Mouse (Mus musculus): ENCODE measurements around the gene Pcp4. TPM values are rescaled to one million over a fixed set of nuclear protein-coding genes. Genes with fewer than 3 reads are reported as not detected.

Gene Pcp4
- polyA plus RNA-seq, 1 experiment from 2014 or later: 136 TPM

GRCm38 (mm10) chr16:96491530-96491929 is 24.1 kb downstream of the Pcp4 start:
- Histone ChIP-seq H3K4me2 (no peak overlapping the region), H3K27me3 (no peaks in the 10 kb centered on the region), H3K27ac (replicated peaks) (no peak overlapping the region), H3K4me1 (replicated peaks) (no peaks in the 10 kb centered on the region), H3K36me3 (no peaks in the 10 kb centered on the region), H3K9me3 (no peaks in the 10 kb centered on the region), H3K9ac (no peak overlapping the region), H3K4me3 (no peak overlapping the region)
- 79% methylated on average over 3 of the region's 3 CpGs for WGBS
- ATAC-seq (ENCODE audit: low read depth): no peak

- WGBS: 80% methylated on average over 6 of the region's 6 CpGs
- Histone ChIP-seq H3K9ac (no peak overlapping the region), H3K4me3 (no peak overlapping the region), H3K4me1 (replicated peaks) (peaks cover 7% of the 10 kb centered on the region; the same call in 1 of the 2 replicates), H3K27ac (replicated peaks) (no peak overlapping the region), H3K27me3 (no peaks in the 10 kb centered on the region), H3K9me3 (no peaks in the 10 kb centered on the region), H3K36me3 (no peaks in the 10 kb centered on the region), H3K4me2 (no peak overlapping the region)
- ATAC-seq (ENCODE audit: low read depth): no peak
Measured at GRCm38 (mm10) chr16:96494079-96494478, 26.7 kb downstream of the Pcp4 start.

GRCm38 (mm10) chr16:96498951-96499350 is 31.5 kb downstream of the Pcp4 start:
- H3K9ac ChIP-seq: no peak overlapping the region
- ATAC-seq (ENCODE audit: low read depth): no peak
- 63% methylated on average over 7 of the region's 7 CpGs for WGBS
- no peaks in the 10 kb centered on the region for H3K9me3 ChIP-seq
- H3K27me3 ChIP-seq: no peaks in the 10 kb centered on the region
- H3K4me1 ChIP-seq (replicated peaks): peaks cover 11% of the 10 kb centered on the region; the same call in 1 of the 2 replicates
- no peak overlapping the region for H3K4me3 ChIP-seq
- H3K4me2 ChIP-seq: no peak overlapping the region
- H3K27ac ChIP-seq (replicated peaks): no peak overlapping the region; the same call in 1 of the 2 replicates
- H3K36me3 ChIP-seq: no peaks in the 10 kb centered on the region

- Histone ChIP-seq H3K36me3 (no peaks in the 10 kb centered on the region), H3K27ac (replicated peaks) (no peak overlapping the region), H3K4me1 (replicated peaks) (peaks cover 11% of the 10 kb centered on the region; the same call in 1 of the 2 replicates), H3K9ac (no peak overlapping the region), H3K27me3 (no peaks in the 10 kb centered on the region), H3K9me3 (no peaks in the 10 kb centered on the region), H3K4me2 (no peak overlapping the region), H3K4me3 (no peak overlapping the region)
- ATAC-seq (ENCODE audit: low read depth): no peak
- 82% methylated on average over 6 of the region's 6 CpGs for WGBS
Measured at GRCm38 (mm10) chr16:96501241-96501640, 33.8 kb downstream of the Pcp4 start.

- Histone ChIP-seq H3K4me1 (replicated peaks) (peaks cover 6% of the 10 kb centered on the region; the same call in 1 of the 2 replicates), H3K9ac (no peak overlapping the region), H3K9me3 (no peaks in the 10 kb centered on the region), H3K36me3 (no peaks in the 10 kb centered on the region), H3K4me2 (no peak overlapping the region), H3K27ac (replicated peaks) (no peak overlapping the region), H3K4me3 (no peak overlapping the region), H3K27me3 (no peaks in the 10 kb centered on the region)
- 67% methylated on average over 3 of the region's 3 CpGs for WGBS
- ATAC-seq (ENCODE audit: low read depth): no peak
Measured at GRCm38 (mm10) chr16:96502586-96502985, 35.2 kb downstream of the Pcp4 start.

- WGBS: 82% methylated on average over 3 of the region's 3 CpGs
Measured at GRCm38 (mm10) chr16:96514466-96514865, 47.1 kb downstream of the Pcp4 start.

GRCm38 (mm10) chr16:96527476-96527875 is 60.1 kb downstream of the Pcp4 start:
- Histone ChIP-seq H3K9me3 (no peaks in the 10 kb centered on the region), H3K27me3 (no peaks in the 10 kb centered on the region), H3K9ac (no peak overlapping the region), H3K4me2 (no peak overlapping the region), H3K27ac (replicated peaks) (no peak overlapping the region), H3K4me1 (replicated peaks) (no peaks in the 10 kb centered on the region), H3K4me3 (no peak overlapping the region), H3K36me3 (no peaks in the 10 kb centered on the region)
- ATAC-seq (ENCODE audit: low read depth): no peak
- WGBS: 95% methylated on average over 3 of the region's 3 CpGs

More at GRCm38 (mm10) chr16:96514466-96514865, 47.1 kb downstream of the Pcp4 start:
- no peak overlapping the region for H3K9ac ChIP-seq
- no peaks in the 10 kb centered on the region for H3K36me3 ChIP-seq
- H3K4me1 ChIP-seq (replicated peaks): peaks cover 4% of the 10 kb centered on the region
- no peak overlapping the region for H3K27ac ChIP-seq (replicated peaks)
- no peak overlapping the region for H3K4me3 ChIP-seq
- H3K4me2 ChIP-seq: no peak overlapping the region
- no peak for ATAC-seq (ENCODE audit: low read depth)
- H3K27me3 ChIP-seq: no peaks in the 10 kb centered on the region
- H3K9me3 ChIP-seq: no peaks in the 10 kb centered on the region

GRCm38 (mm10) chr16:96528471-96528870 is 61.1 kb downstream of the Pcp4 start:
- no peak for ATAC-seq (ENCODE audit: low read depth)
- H3K27me3 ChIP-seq: no peaks in the 10 kb centered on the region

GRCm38 (mm10) chr16:96529896-96530568 is 62.6 kb downstream of the Pcp4 start:
- H3K27ac ChIP-seq (replicated peaks): no peak overlapping the region
- ATAC-seq (ENCODE audit: low read depth): no peak
- WGBS: 67% methylated on average over 9 of the region's 9 CpGs

More at GRCm38 (mm10) chr16:96528471-96528870, 61.1 kb downstream of the Pcp4 start:
- Histone ChIP-seq H3K27ac (replicated peaks) (no peak overlapping the region), H3K9me3 (no peaks in the 10 kb centered on the region), H3K4me2 (no peak overlapping the region), H3K4me1 (replicated peaks) (no peaks in the 10 kb centered on the region), H3K9ac (no peak overlapping the region), H3K4me3 (no peak overlapping the region), H3K36me3 (no peaks in the 10 kb centered on the region)
- WGBS: 87% methylated on average over 4 of the region's 4 CpGs

GRCm38 (mm10) chr16:96530569-96530898 is 63.1 kb downstream of the Pcp4 start:
- Histone ChIP-seq H3K36me3 (no peaks in the 10 kb centered on the region), H3K27ac (replicated peaks) (no peak overlapping the region), H3K27me3 (no peaks in the 10 kb centered on the region), H3K4me2 (no peak overlapping the region), H3K4me1 (replicated peaks) (no peaks in the 10 kb centered on the region), H3K9me3 (no peaks in the 10 kb centered on the region), H3K4me3 (no peak overlapping the region), H3K9ac (no peak overlapping the region)
- 46% methylated on average over 3 of the region's 3 CpGs for WGBS
- ATAC-seq (ENCODE audit: low read depth): no peak

More at GRCm38 (mm10) chr16:96529896-96530568, 62.6 kb downstream of the Pcp4 start:
- no peak overlapping the region for H3K9ac ChIP-seq
- H3K27me3 ChIP-seq: no peaks in the 10 kb centered on the region
- no peaks in the 10 kb centered on the region for H3K9me3 ChIP-seq
- H3K4me2 ChIP-seq: no peak overlapping the region
- H3K4me1 ChIP-seq (replicated peaks): no peaks in the 10 kb centered on the region
- no peaks in the 10 kb centered on the region for H3K36me3 ChIP-seq
- no peak overlapping the region for H3K4me3 ChIP-seq

- WGBS: 80% methylated on average over 4 of the region's 4 CpGs
- no peaks in the 10 kb centered on the region for H3K9me3 ChIP-seq
Measured at GRCm38 (mm10) chr16:96531029-96531428, 63.6 kb downstream of the Pcp4 start.

GRCm38 (mm10) chr16:96533710-96534109 is 66.3 kb downstream of the Pcp4 start:
- ATAC-seq (ENCODE audit: low read depth): no peak
- H3K4me1 ChIP-seq (replicated peaks): no peaks in the 10 kb centered on the region
- no peak overlapping the region for H3K27ac ChIP-seq (replicated peaks)
- no peak overlapping the region for H3K4me3 ChIP-seq
- no peaks in the 10 kb centered on the region for H3K27me3 ChIP-seq
- H3K9ac ChIP-seq: no peak overlapping the region
- H3K4me2 ChIP-seq: no peak overlapping the region
- no peaks in the 10 kb centered on the region for H3K9me3 ChIP-seq
- H3K36me3 ChIP-seq: no peaks in the 10 kb centered on the region
- WGBS: 86% methylated on average over 8 of the region's 8 CpGs

More at GRCm38 (mm10) chr16:96531029-96531428, 63.6 kb downstream of the Pcp4 start:
- no peak overlapping the region for H3K4me2 ChIP-seq
- no peak overlapping the region for H3K4me3 ChIP-seq
- no peaks in the 10 kb centered on the region for H3K36me3 ChIP-seq
- ATAC-seq (ENCODE audit: low read depth): no peak
- no peaks in the 10 kb centered on the region for H3K27me3 ChIP-seq
- H3K27ac ChIP-seq (replicated peaks): no peak overlapping the region
- H3K4me1 ChIP-seq (replicated peaks): no peaks in the 10 kb centered on the region
- H3K9ac ChIP-seq: no peak overlapping the region

GRCm38 (mm10) chr16:96535271-96535670 is 67.9 kb downstream of the Pcp4 start:
- ATAC-seq (ENCODE audit: low read depth): no peak
- no peak overlapping the region for H3K4me3 ChIP-seq
- 87% methylated on average over 4 of the region's 4 CpGs for WGBS

More at GRCm38 (mm10) chr16:96535271-96535670, 67.9 kb downstream of the Pcp4 start:
- no peaks in the 10 kb centered on the region for H3K9me3 ChIP-seq
- H3K9ac ChIP-seq: no peak overlapping the region
- H3K4me1 ChIP-seq (replicated peaks): no peaks in the 10 kb centered on the region
- no peak overlapping the region for H3K27ac ChIP-seq (replicated peaks)
- H3K4me2 ChIP-seq: no peak overlapping the region
- H3K27me3 ChIP-seq: no peaks in the 10 kb centered on the region
- no peaks in the 10 kb centered on the region for H3K36me3 ChIP-seq
